Mouse (Mus musculus) liver, adult 2 months (tissue): ENCODE measurements around the gene Lgals2.

ENCODE experiments used
- CTCF ChIP-seq: fragments of 200-500 bp; IDR thresholded peaks from 2 replicates; pipeline ENCODE4 v1.5.1; 2011; ENCODE audit warnings: low read depth, low read length, control low read depth
- POLR2A ChIP-seq: fragments of 200-500 bp; IDR thresholded peaks from 2 replicates; pipeline ENCODE4 v1.6.1; 2011; ENCODE audit warnings: low read length, control low read depth; ENCODE audit not compliant: insufficient read depth; ENCODE audit errors: extremely low read depth

DNA sequence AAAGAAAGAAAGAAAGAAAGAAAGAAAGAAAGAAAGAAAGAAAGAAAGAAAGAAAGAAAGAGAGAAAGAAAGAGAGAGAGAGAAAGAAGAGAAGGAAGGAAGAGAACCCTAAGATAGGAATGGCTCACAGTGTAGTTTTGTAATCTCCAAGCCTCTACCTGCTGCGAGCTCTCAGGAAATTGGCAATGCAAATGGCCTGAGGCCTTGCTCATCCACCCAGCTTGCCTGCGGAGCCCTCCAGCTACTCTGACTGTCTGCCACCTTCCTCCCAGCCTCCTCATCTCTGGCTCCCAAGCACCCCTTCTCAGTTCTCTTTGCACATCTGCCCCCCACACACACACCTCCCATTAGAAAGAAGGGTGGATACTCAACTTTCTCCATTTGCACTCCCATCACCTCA lies 46.3 kb downstream of the Lgals2 start:
- TF ChIP-seq CTCF, result no peak
- no peak for TF ChIP-seq POLR2A
